Mouse (Mus musculus): ENCODE results near the gene Akr1a1. TPM values are rescaled to one million over a fixed set of nuclear protein-coding genes. Genes with fewer than 3 reads are reported as not detected.
A peak's percentile ranks its signal among the peaks of the same experiment; 100 is the strongest.

Akr1a1 gene
- 575 and 597 TPM in 2 replicates for polyA plus RNA-seq (2011; ENCODE audit: insufficient read length, low read depth, missing spikeins)

- Histone ChIP-seq H3K27ac (ENCODE audit: insufficient read depth, low read length) (peak within 1 kb of the TSS; percentile 77), H3K4me1 (ENCODE audit: control insufficient read depth, insufficient read depth, low read length) (peaks cover 15% of the 10 kb centered on the region), H3K4me3 (ENCODE audit: insufficient read depth, low read length) (peak within 1 kb of the TSS; percentile 95)
- TF ChIP-seq CTCF (IDR thresholded peaks at IDR 0.05; ENCODE audit: borderline replicate concordance, insufficient read depth, low read length) (no peak), POLR2A (IDR thresholded peaks at IDR 0.05; ENCODE audit: low read depth, low read length) (peak; percentile 81)
These were observed at the start of gene Akr1a1 for GRCm38 (mm10) chr4:116650924-116651796. Gene Akr1a1, minus strand, starts transcription at chr4:116651680.

GRCm38 (mm10) chr4:116700964-116701363 is 49.5 kb upstream of the Akr1a1 start:
- no peak overlapping the region for H3K27ac ChIP-seq (ENCODE audit: insufficient read depth, low read length)
- no peaks in the 10 kb centered on the region for H3K4me1 ChIP-seq (ENCODE audit: control insufficient read depth, insufficient read depth, low read length)
- TF ChIP-seq POLR2A (IDR thresholded peaks at IDR 0.05; ENCODE audit: low read depth, low read length) (no peak), CTCF (IDR thresholded peaks at IDR 0.05; ENCODE audit: borderline replicate concordance, insufficient read depth, low read length) (no peak)
- no peak overlapping the region for H3K4me3 ChIP-seq (ENCODE audit: insufficient read depth, low read length)

- H3K4me1 ChIP-seq (ENCODE audit: control insufficient read depth, insufficient read depth, low read length) = no peaks in the 10 kb centered on the region
- no peak overlapping the region for H3K27ac ChIP-seq (ENCODE audit: insufficient read depth, low read length)
- TF ChIP-seq CTCF (IDR thresholded peaks at IDR 0.05; ENCODE audit: borderline replicate concordance, insufficient read depth, low read length) (no peak), POLR2A (IDR thresholded peaks at IDR 0.05; ENCODE audit: low read depth, low read length) (no peak)
- no peak overlapping the region for H3K4me3 ChIP-seq (ENCODE audit: insufficient read depth, low read length)
These were observed 47.3 kb upstream of the Akr1a1 start for GRCm38 (mm10) chr4:116698693-116699342.

- TF ChIP-seq CTCF (IDR thresholded peaks at IDR 0.05; ENCODE audit: borderline replicate concordance, insufficient read depth, low read length) (no peak), POLR2A (IDR thresholded peaks at IDR 0.05; ENCODE audit: low read depth, low read length) (no peak)
- Histone ChIP-seq H3K4me1 (ENCODE audit: control insufficient read depth, insufficient read depth, low read length) (no peaks in the 10 kb centered on the region; the same call in 1 of the 2 replicates), H3K27ac (ENCODE audit: insufficient read depth, low read length) (no peak overlapping the region), H3K4me3 (ENCODE audit: insufficient read depth, low read length) (no peak overlapping the region)
These were observed 42.3 kb upstream of the Akr1a1 start for GRCm38 (mm10) chr4:116693785-116694184.

- TF ChIP-seq POLR2A (IDR thresholded peaks at IDR 0.05; ENCODE audit: low read depth, low read length) = no peak
- TF ChIP-seq CTCF (IDR thresholded peaks at IDR 0.05; ENCODE audit: borderline replicate concordance, insufficient read depth, low read length) = no peak
- Histone ChIP-seq H3K4me3 (ENCODE audit: insufficient read depth, low read length) (no peak overlapping the region), H3K27ac (ENCODE audit: insufficient read depth, low read length) (no peak overlapping the region), H3K4me1 (ENCODE audit: control insufficient read depth, insufficient read depth, low read length) (no peaks in the 10 kb centered on the region; the same call in 1 of the 2 replicates)
These were observed 40.7 kb upstream of the Akr1a1 start for GRCm38 (mm10) chr4:116692146-116692545.

- TF ChIP-seq CTCF (IDR thresholded peaks at IDR 0.05; ENCODE audit: borderline replicate concordance, insufficient read depth, low read length) (no peak), POLR2A (IDR thresholded peaks at IDR 0.05; ENCODE audit: low read depth, low read length) (no peak)
These were observed 37.9 kb upstream of the Akr1a1 start for GRCm38 (mm10) chr4:116689309-116689876.

GRCm38 (mm10) chr4:116687041-116687440 is 35.6 kb upstream of the Akr1a1 start:
- peak overlapping the region; percentile 79 for H3K4me3 ChIP-seq (ENCODE audit: insufficient read depth, low read length)
- H3K4me1 ChIP-seq (ENCODE audit: control insufficient read depth, insufficient read depth, low read length) = peaks cover 3% of the 10 kb centered on the region; the same call in 1 of the 2 replicates
- no peak overlapping the region for H3K27ac ChIP-seq (ENCODE audit: insufficient read depth, low read length)
- no peak for TF ChIP-seq POLR2A (IDR thresholded peaks at IDR 0.05; ENCODE audit: low read depth, low read length)

More at GRCm38 (mm10) chr4:116689309-116689876, 37.9 kb upstream of the Akr1a1 start:
- Histone ChIP-seq H3K4me1 (ENCODE audit: control insufficient read depth, insufficient read depth, low read length) (peaks cover 3% of the 10 kb centered on the region; the same call in 1 of the 2 replicates), H3K4me3 (ENCODE audit: insufficient read depth, low read length) (no peak overlapping the region), H3K27ac (ENCODE audit: insufficient read depth, low read length) (no peak overlapping the region)

GRCm38 (mm10) chr4:116685402-116686061 is 34.1 kb upstream of the Akr1a1 start, which contains the start of gene Prdx1:
Gene Prdx1, plus strand, starts transcription at chr4:116685544.
- Histone ChIP-seq H3K4me1 (ENCODE audit: control insufficient read depth, insufficient read depth, low read length) (peaks cover 3% of the 10 kb centered on the region; the same call in 1 of the 2 replicates), H3K4me3 (ENCODE audit: insufficient read depth, low read length) (peak within 1 kb of the TSS; percentile 79), H3K27ac (ENCODE audit: insufficient read depth, low read length) (peak within 1 kb of the TSS; percentile 89)
- TF ChIP-seq CTCF (IDR thresholded peaks at IDR 0.05; ENCODE audit: borderline replicate concordance, insufficient read depth, low read length) = peak; percentile 89; the same call in 1 of the 2 replicates
- peak; percentile 99 for TF ChIP-seq POLR2A (IDR thresholded peaks at IDR 0.05; ENCODE audit: low read depth, low read length)

- TF ChIP-seq POLR2A (IDR thresholded peaks at IDR 0.05; ENCODE audit: low read depth, low read length) (0 out of 2 replicates have a peak, but pooled peaks have one; percentile 31), CTCF (IDR thresholded peaks at IDR 0.05; ENCODE audit: borderline replicate concordance, insufficient read depth, low read length) (no peak)
- Histone ChIP-seq H3K4me3 (ENCODE audit: insufficient read depth, low read length) (no peak overlapping the region), H3K27ac (ENCODE audit: insufficient read depth, low read length) (peak overlapping the region; percentile 89), H3K4me1 (ENCODE audit: control insufficient read depth, insufficient read depth, low read length) (0 out of 2 replicates have a peak, but pooled peaks cover 3% of the 10 kb centered on the region)
These were observed 33.2 kb upstream of the Akr1a1 start for GRCm38 (mm10) chr4:116684665-116685064.
